Mouse (Mus musculus): ENCODE results near the gene Bhmt. TPM values are rescaled to one million over a fixed set of nuclear protein-coding genes. Genes with fewer than 3 reads are reported as not detected.
A peak's percentile ranks its signal among the peaks of the same experiment; 100 is the strongest.

The Bhmt gene
- polyA plus RNA-seq, 2 experiments: 24.5 to 71.1 TPM

DNA sequence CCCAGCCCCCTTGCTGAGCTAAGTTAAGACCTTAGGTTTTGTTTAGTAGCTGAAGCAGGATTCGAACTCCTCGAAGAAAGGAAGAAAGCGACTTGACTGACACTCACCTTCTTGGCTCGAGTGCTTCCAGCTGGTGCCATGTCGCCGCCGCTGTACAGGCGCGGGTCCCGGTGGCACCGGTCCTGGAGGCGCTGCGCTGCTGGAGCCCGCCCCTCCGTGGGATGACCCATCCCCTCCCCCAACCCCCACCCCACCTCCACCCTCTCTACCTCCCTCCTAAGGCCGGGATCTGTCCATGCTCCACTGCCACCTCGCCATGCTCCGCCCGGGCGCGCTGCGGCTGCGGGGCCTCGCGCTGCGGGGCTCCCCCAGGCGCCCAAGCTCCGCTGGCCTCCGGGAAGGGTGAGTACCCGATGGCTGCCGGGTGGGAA lies 36.4 kb upstream of the Bhmt start, which contains the start of the genes Bhmt2 and Dmgdh:
TSS of gene Bhmt2 (minus strand) at position 172 of the 431 bp plus-strand sequence.
TSS of gene Dmgdh (plus strand) at position 303 of the 431 bp plus-strand sequence.
- peak; percentile 61 for ATAC-seq (ENCODE audit: insufficient read depth)
- TF ChIP-seq CTCF (IDR thresholded peaks at IDR 0.05; ENCODE audit: low read depth) (no peak), EP300 (IDR thresholded peaks at IDR 0.05; ENCODE audit: low read depth) (no peak)
- Histone ChIP-seq H3K9ac (replicated peaks) (0 out of 2 replicates have a peak within 1 kb of the TSS, but pooled peaks have one; percentile 7), H3K9me3 (ENCODE audit: control insufficient read depth, low read length) (no peaks in the 10 kb centered on the region), H3K4me1 (replicated peaks; ENCODE audit: control insufficient read depth in 2 of 2, insufficient read depth in 2 of 2, low read length in 1 of 2) (no peaks in the 10 kb centered on the region), H3K27me3 (ENCODE audit: control insufficient read depth, insufficient read depth, low read length) (peaks cover 4% of the 10 kb centered on the region), H3K4me2 (ENCODE audit: low read depth) (peak within 1 kb of the TSS; percentile 47), H3K36me3 (replicated peaks; ENCODE audit: control insufficient read depth, insufficient read depth, low read depth) (no peaks in the 10 kb centered on the region), H3K27ac (no peak within 1 kb of the TSS), H3K4me3 (ENCODE audit: insufficient read depth in 1 of 2, low read depth in 2 of 2, low read length in 2 of 2) (peak within 1 kb of the TSS; percentile 44 to 51)
- no peak for DNase-seq (ENCODE audit: low read depth in 3 of 3, low spot score in 3 of 3)
- WGBS (ENCODE audit: insufficient replicate concordance): 12% methylated on average over 31 of the region's 31 CpGs

DNA sequence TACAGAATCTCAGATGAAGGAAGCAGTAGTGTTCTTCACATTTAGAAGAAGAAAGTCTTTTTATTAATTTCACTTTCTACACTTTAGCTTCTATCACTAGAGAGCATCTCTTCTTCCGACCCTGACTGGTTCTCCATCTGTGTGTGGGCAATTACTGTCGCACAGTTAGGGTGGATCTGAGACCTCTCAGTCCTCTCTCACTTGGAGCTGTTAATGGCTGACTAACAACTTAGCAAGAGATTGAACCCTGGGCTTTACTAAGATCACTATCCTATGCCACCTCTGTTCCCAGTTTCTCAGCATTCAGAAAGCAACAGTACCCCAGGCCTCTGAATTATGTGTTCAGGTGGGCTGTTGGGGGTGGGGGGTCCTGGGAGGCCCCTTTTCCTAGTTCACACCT lies 35.5 kb upstream of the Bhmt start:
- Histone ChIP-seq H3K9ac (replicated peaks) (no peak overlapping the region), H3K4me3 (ENCODE audit: insufficient read depth in 1 of 2, low read depth in 2 of 2, low read length in 2 of 2) (peak overlapping the region; percentile 44 to 51), H3K27ac (no peak overlapping the region), H3K36me3 (replicated peaks; ENCODE audit: control insufficient read depth, insufficient read depth, low read depth) (no peaks in the 10 kb centered on the region), H3K27me3 (ENCODE audit: control insufficient read depth, insufficient read depth, low read length) (peaks cover 4% of the 10 kb centered on the region), H3K4me1 (replicated peaks; ENCODE audit: control insufficient read depth in 2 of 2, insufficient read depth in 2 of 2, low read length in 1 of 2) (no peaks in the 10 kb centered on the region), H3K4me2 (ENCODE audit: low read depth) (peak overlapping the region; percentile 47), H3K9me3 (ENCODE audit: control insufficient read depth, low read length) (no peaks in the 10 kb centered on the region)
- WGBS (ENCODE audit: insufficient replicate concordance): 36% methylated on average over 2 of the region's 2 CpGs
- TF ChIP-seq CTCF (IDR thresholded peaks at IDR 0.05; ENCODE audit: low read depth) (no peak), EP300 (IDR thresholded peaks at IDR 0.05; ENCODE audit: low read depth) (no peak)
- no peak for ATAC-seq (ENCODE audit: insufficient read depth)
- DNase-seq (ENCODE audit: low read depth in 3 of 3, low spot score in 3 of 3): no peak

DNA sequence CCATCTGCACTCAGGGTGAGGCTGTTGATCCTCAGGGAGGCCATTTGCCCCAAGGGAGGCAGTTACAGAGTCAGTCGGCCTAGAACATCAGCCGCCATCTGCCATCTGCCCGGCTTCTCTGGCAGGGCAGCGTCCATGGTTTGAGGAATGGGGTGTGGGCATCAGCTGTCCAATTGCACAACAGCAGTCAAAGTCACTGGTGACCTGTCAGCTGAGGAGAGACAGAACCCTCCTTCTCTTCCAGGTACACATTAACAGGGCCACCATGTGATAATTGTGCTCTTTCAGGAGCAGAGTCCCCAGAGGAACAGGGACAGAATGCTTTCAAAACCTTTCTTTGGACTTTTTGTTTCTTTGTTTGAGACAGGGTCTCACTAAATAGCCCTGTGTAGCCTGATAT lies 34.6 kb upstream of the Bhmt start:
- no peaks in the 10 kb centered on the region for H3K4me1 ChIP-seq (replicated peaks; ENCODE audit: control insufficient read depth in 2 of 2, insufficient read depth in 2 of 2, low read length in 1 of 2)
- no peak overlapping the region; the same call in 1 of the 2 replicates for H3K4me2 ChIP-seq (ENCODE audit: low read depth)
- peak in 1 of 3 experiments; percentile 20 for DNase-seq (ENCODE audit: low read depth in 3 of 3, low spot score in 3 of 3)
- H3K36me3 ChIP-seq (replicated peaks; ENCODE audit: control insufficient read depth, insufficient read depth, low read depth): no peaks in the 10 kb centered on the region
- no peak overlapping the region for H3K27ac ChIP-seq
- TF ChIP-seq EP300 (IDR thresholded peaks at IDR 0.05; ENCODE audit: low read depth) (no peak; the same call in 1 of the 2 replicates), CTCF (IDR thresholded peaks at IDR 0.05; ENCODE audit: low read depth) (no peak)
- no peak overlapping the region for H3K9ac ChIP-seq (replicated peaks)
- WGBS (ENCODE audit: insufficient replicate concordance): 73% methylated on average over 4 of the region's 4 CpGs
- peaks cover 4% of the 10 kb centered on the region for H3K27me3 ChIP-seq (ENCODE audit: control insufficient read depth, insufficient read depth, low read length)
- no peak overlapping the region for H3K4me3 ChIP-seq (ENCODE audit: insufficient read depth in 1 of 2, low read depth in 2 of 2, low read length in 2 of 2)
- peak; percentile 60 for ATAC-seq (ENCODE audit: insufficient read depth)
- H3K9me3 ChIP-seq (ENCODE audit: control insufficient read depth, low read length): no peaks in the 10 kb centered on the region

DNA sequence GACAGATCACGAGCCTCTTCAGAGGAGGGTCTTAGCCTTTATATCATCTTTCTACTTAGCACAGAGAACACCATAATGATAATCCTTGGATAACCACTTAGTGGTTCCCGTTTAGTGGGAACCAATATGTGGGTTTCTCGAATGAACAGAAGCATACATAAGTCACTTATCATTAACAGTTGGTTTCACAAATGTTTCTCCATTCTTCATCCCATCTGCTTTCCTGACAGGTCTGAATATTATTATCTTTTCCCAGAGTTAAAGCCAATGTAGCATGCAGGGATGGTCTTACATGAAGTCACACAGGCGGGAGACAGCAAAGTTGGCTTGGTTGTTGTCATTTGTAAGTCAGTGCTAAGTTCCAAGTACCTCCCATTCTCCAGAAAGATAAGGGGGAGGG lies 29.8 kb upstream of the Bhmt start:
- H3K9me3 ChIP-seq (ENCODE audit: control insufficient read depth, low read length): no peaks in the 10 kb centered on the region
- WGBS (ENCODE audit: insufficient replicate concordance): 49% methylated on average over 4 of the region's 4 CpGs
- no peaks in the 10 kb centered on the region for H3K4me1 ChIP-seq (replicated peaks; ENCODE audit: control insufficient read depth in 2 of 2, insufficient read depth in 2 of 2, low read length in 1 of 2)
- H3K4me3 ChIP-seq (ENCODE audit: insufficient read depth in 1 of 2, low read depth in 2 of 2, low read length in 2 of 2): no peak overlapping the region
- H3K9ac ChIP-seq (replicated peaks): no peak overlapping the region
- no peak overlapping the region for H3K4me2 ChIP-seq (ENCODE audit: low read depth)
- H3K27me3 ChIP-seq (ENCODE audit: control insufficient read depth, insufficient read depth, low read length): no peaks in the 10 kb centered on the region
- TF ChIP-seq EP300 (IDR thresholded peaks at IDR 0.05; ENCODE audit: low read depth) (no peak), CTCF (IDR thresholded peaks at IDR 0.05; ENCODE audit: low read depth) (no peak)
- no peaks in the 10 kb centered on the region for H3K36me3 ChIP-seq (replicated peaks; ENCODE audit: control insufficient read depth, insufficient read depth, low read depth)
- ATAC-seq (ENCODE audit: insufficient read depth) (no peak), DNase-seq (ENCODE audit: low read depth in 3 of 3, low spot score in 3 of 3) (no peak)
- no peak overlapping the region for H3K27ac ChIP-seq

DNA sequence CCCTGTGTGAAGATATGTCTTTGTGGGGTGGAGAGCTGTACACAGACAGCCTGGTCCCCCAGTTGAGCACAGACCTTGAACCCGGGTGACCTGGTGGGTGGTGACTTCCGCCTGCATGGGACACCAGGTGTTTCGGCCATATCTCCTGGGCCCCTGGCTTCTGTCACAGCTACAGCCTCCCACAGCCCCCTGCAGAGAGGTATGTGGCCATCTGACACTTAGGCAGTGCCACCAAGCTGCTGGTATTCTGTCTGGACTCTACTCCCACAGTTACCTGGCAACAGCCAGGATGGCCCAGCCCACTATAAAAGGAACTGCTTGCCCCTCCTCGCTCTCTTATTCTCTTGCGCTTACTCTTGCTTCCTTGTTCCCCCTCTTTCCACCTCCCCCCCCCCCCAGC lies 20.2 kb upstream of the Bhmt start:
- 62% methylated on average over 5 of the region's 5 CpGs for WGBS (ENCODE audit: insufficient replicate concordance)
- ATAC-seq (ENCODE audit: insufficient read depth) (no peak), DNase-seq (ENCODE audit: low read depth in 3 of 3, low spot score in 3 of 3) (no peak)
- no peaks in the 10 kb centered on the region for H3K36me3 ChIP-seq (replicated peaks; ENCODE audit: control insufficient read depth, insufficient read depth, low read depth)
- no peaks in the 10 kb centered on the region for H3K27me3 ChIP-seq (ENCODE audit: control insufficient read depth, insufficient read depth, low read length)
- no peak for TF ChIP-seq EP300 (IDR thresholded peaks at IDR 0.05; ENCODE audit: low read depth)
- H3K4me2 ChIP-seq (ENCODE audit: low read depth): no peak overlapping the region
- no peak overlapping the region for H3K9ac ChIP-seq (replicated peaks)
- H3K4me1 ChIP-seq (replicated peaks; ENCODE audit: control insufficient read depth in 2 of 2, insufficient read depth in 2 of 2, low read length in 1 of 2): peaks cover 0 to 4% of the 10 kb centered on the region in 2 experiments; a peak in 2 of 4 replicates
- no peaks in the 10 kb centered on the region for H3K9me3 ChIP-seq (ENCODE audit: control insufficient read depth, low read length)
- H3K27ac ChIP-seq: no peak overlapping the region
- no peak overlapping the region for H3K4me3 ChIP-seq (ENCODE audit: insufficient read depth in 1 of 2, low read depth in 2 of 2, low read length in 2 of 2)
